Mouse (Mus musculus) cerebellum, adult 2 months (tissue): ENCODE results near the gene Hist2h4. TPM values are rescaled to one million over a fixed set of nuclear protein-coding genes. Genes with fewer than 3 reads are reported as not detected.
A peak's percentile ranks its signal among the peaks of the same experiment; 100 is the strongest.
"Not testable (repeated sequence)": the region's sequence is repeated elsewhere in the genome, so short reads cannot be mapped to it uniquely, and the experiment has no call there.

Experiments used
- DNase-seq, 2 experiments: peaks; one replicate each; pipeline ENCODE4 v3.0.0; 2021
- H3K27ac ChIP-seq: fragments of 200-500 bp; 2 replicates; pipeline ENCODE4 v1.5.1; 2012; ENCODE audit warnings: low read length, control low read depth, inconsistent platforms; ENCODE audit not compliant: insufficient read depth
- H3K27me3 ChIP-seq: fragments of 200-500 bp; 2 replicates; pipeline ENCODE4 v1.6.1; 2012; ENCODE audit warnings: inconsistent platforms, mild to moderate bottlenecking, low read length, moderate library complexity; ENCODE audit not compliant: control insufficient read depth, insufficient read depth
- H3K4me1 ChIP-seq: fragments of 200-500 bp; 2 replicates; pipeline ENCODE4 v1.6.1; 2011; ENCODE audit warnings: low read length; ENCODE audit not compliant: control insufficient read depth, insufficient read depth
- H3K4me3 ChIP-seq: fragments of 200-500 bp; replicated peaks from 2 replicates; pipeline ENCODE3; 2011; ENCODE audit warnings: mild to moderate bottlenecking, low read depth, low read length, control low read depth; ENCODE audit not compliant: insufficient read depth
- CTCF ChIP-seq: fragments of 200-500 bp; IDR thresholded peaks from 2 replicates; pipeline ENCODE4 v1.5.1; 2011; ENCODE audit warnings: low read depth, mild to moderate bottlenecking, control low read depth, low read length, moderate library complexity, borderline replicate concordance; ENCODE audit not compliant: insufficient read depth
- POLR2A ChIP-seq: fragments of 200-500 bp; IDR thresholded peaks from 2 replicates; pipeline ENCODE4 v1.6.1; 2011; ENCODE audit warnings: low read length, control low read depth, borderline replicate concordance; ENCODE audit not compliant: insufficient read depth
- WGBS: fragments of 180-500 bp; shearing (Covaris S2); methylation state at CpG from one replicate; pipeline ENCODE4 v1.1.7; 2018; 5-methylcytosine and 5-hydroxymethylcytosine counted together
- polyA plus RNA-seq: library from polyadenylated mRNA; depleted of rRNA; stranded (reverse); fragments of >200 nt; gene quantifications from 2 replicates; pipeline ENCODE4 v1.2.3, GENCODE M21; 2012

The Hist2h4 gene
- polyA plus RNA-seq, 1 experiment: 6.2 TPM

GRCm38 (mm10) chr3:96247356-96248140 lies 15.6 kb downstream of the Hist2h4 start:
- no peaks in the 10 kb centered on the region for H3K27me3 ChIP-seq
- 33% methylated on average over 11 of the region's 11 CpGs for WGBS
- DNase-seq: no peak
- H3K4me3 ChIP-seq: no peak overlapping the region
- peaks cover 10% of the 10 kb centered on the region for H3K4me1 ChIP-seq
- TF ChIP-seq CTCF (no peak), POLR2A (no peak)
- H3K27ac ChIP-seq: no peak overlapping the region

- 0% methylated on average over 1 of the region's 47 CpGs for WGBS
- DNase-seq: peak in 1 of 2 experiments; percentile 33
- not testable (repeated sequence) for H3K27me3 ChIP-seq
- 0 out of 2 replicates have a peak within 1 kb of the TSS, but pooled peaks have one; percentile 61 for H3K27ac ChIP-seq
- H3K4me1 ChIP-seq: peaks cover 10% of the 10 kb centered on the region
- H3K4me3 ChIP-seq: peak within 1 kb of the TSS; percentile 71
Measured at GRCm38 (mm10) chr3:96246427-96246856, 16.7 kb downstream of the Hist2h4 start, which contains the start of gene Hist2h3c1. Gene Hist2h3c1 (plus strand): TSS chr3:96246685.

DNA sequence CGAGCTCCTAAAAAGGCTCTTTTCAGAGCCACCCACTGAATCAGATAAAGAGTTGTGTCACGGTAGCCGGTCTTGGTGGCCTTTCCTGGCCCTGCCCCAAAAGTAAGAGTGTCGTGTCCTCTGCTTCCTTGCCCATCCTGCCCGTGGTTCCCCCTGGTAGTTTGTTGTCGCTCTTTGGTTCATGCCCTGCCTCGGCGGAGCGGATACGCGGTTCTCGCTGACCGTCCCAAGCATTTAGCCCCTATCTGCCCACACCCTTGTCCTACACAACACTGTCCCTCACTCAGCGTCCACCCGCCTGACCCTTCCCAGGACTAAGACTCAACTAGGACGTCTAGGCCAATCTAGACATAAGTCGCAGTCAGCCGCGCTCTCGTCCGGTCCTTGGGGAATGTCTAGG lies 17.1 kb downstream of the Hist2h4 start:
- not testable (repeated sequence) for H3K27me3 ChIP-seq, DNase-seq
- Histone ChIP-seq H3K4me1 (peaks cover 10% of the 10 kb centered on the region), H3K4me3 (peak overlapping the region; percentile 71), H3K27ac (0 out of 2 replicates have a peak overlapping the region, but pooled peaks have one; percentile 61)
- under 1% methylated on average over 10 of the region's 21 CpGs for WGBS

GRCm38 (mm10) chr3:96245003-96245886 lies 17.9 kb downstream of the Hist2h4 start, which contains the start of gene Hist2h2aa1:
Gene Hist2h2aa1 (plus strand): TSS chr3:96245497.
- under 1% methylated on average over 45 of the region's 88 CpGs for WGBS
- H3K27ac ChIP-seq: peak within 1 kb of the TSS; percentile 93
- peak within 1 kb of the TSS; percentile 71 for H3K4me3 ChIP-seq
- H3K4me1 ChIP-seq: peaks cover 10% of the 10 kb centered on the region
- DNase-seq: peak; percentile 92 to 93
- not testable (repeated sequence) for H3K27me3 ChIP-seq
- peak; percentile 58 for TF ChIP-seq POLR2A

GRCm38 (mm10) chr3:96243921-96244572 lies 19.1 kb downstream of the Hist2h4 start:
- peak overlapping the region; percentile 26 for H3K4me3 ChIP-seq

GRCm38 (mm10) chr3:96240799-96241197 lies 22.3 kb downstream of the Hist2h4 start:
- TF ChIP-seq CTCF (no peak), POLR2A (no peak)
- no peak overlapping the region for H3K4me3 ChIP-seq

More at GRCm38 (mm10) chr3:96243921-96244572, 19.1 kb downstream of the Hist2h4 start:
- no peak for TF ChIP-seq CTCF
- no peak for TF ChIP-seq POLR2A
- H3K4me1 ChIP-seq: peaks cover 10% of the 10 kb centered on the region
- H3K27me3 ChIP-seq: no peaks in the 10 kb centered on the region
- no peak for DNase-seq
- WGBS: 81% methylated on average over 7 of the region's 7 CpGs
- H3K27ac ChIP-seq: peak overlapping the region; percentile 93

GRCm38 (mm10) chr3:96239949-96240798 lies 22.9 kb downstream of the Hist2h4 start, which contains the start of gene Hist2h2aa2:
Gene Hist2h2aa2 (minus strand): TSS chr3:96240276.
- peak; percentile 97 to 99 for DNase-seq
- Histone ChIP-seq H3K4me1 (peaks cover 10% of the 10 kb centered on the region), H3K4me3 (peak within 1 kb of the TSS; percentile 44), H3K27ac (peak within 1 kb of the TSS; percentile 12; the same call in 1 of the 2 replicates)
- TF ChIP-seq POLR2A: peak; percentile 52; the same call in 1 of the 2 replicates
- H3K27me3 ChIP-seq: not testable (repeated sequence)
- 4% methylated on average over 24 of the region's 85 CpGs for WGBS

More at GRCm38 (mm10) chr3:96240799-96241197, 22.3 kb downstream of the Hist2h4 start:
- peaks cover 10% of the 10 kb centered on the region for H3K4me1 ChIP-seq
- WGBS: 64% methylated on average over 9 of the region's 9 CpGs
- no peak for DNase-seq
- no peak overlapping the region for H3K27ac ChIP-seq
- no peaks in the 10 kb centered on the region for H3K27me3 ChIP-seq

GRCm38 (mm10) chr3:96238954-96239793 lies 23.9 kb downstream of the Hist2h4 start, which contains the start of gene Hist2h3c2:
Gene Hist2h3c2 (minus strand): TSS chr3:96239127.
- not testable (repeated sequence) for H3K4me1 ChIP-seq, H3K27me3 ChIP-seq
- DNase-seq: peak; percentile 58 to 71
- 3% methylated on average over 19 of the region's 68 CpGs for WGBS
- Histone ChIP-seq H3K27ac (peak within 1 kb of the TSS; percentile 12; the same call in 1 of the 2 replicates), H3K4me3 (peak within 1 kb of the TSS; percentile 44)
